Mouse (Mus musculus) cortical plate, adult 2 months (tissue): ENCODE data around the gene Klhl7.

ENCODE experiments used
- CTCF ChIP-seq: fragments of 200-500 bp; IDR thresholded peaks from 2 replicates; pipeline ENCODE4 v1.5.1; 2011; ENCODE audit warnings: mild to moderate bottlenecking, control low read depth, low read length; ENCODE audit not compliant: insufficient read depth; ENCODE audit errors: extremely low read depth
- POLR2A ChIP-seq: fragments of 200-500 bp; IDR thresholded peaks from 2 replicates; pipeline ENCODE4 v1.6.1; 2011; ENCODE audit warnings: mild to moderate bottlenecking, low read length, control low read depth; ENCODE audit not compliant: insufficient read depth; ENCODE audit errors: extremely low read depth

DNA sequence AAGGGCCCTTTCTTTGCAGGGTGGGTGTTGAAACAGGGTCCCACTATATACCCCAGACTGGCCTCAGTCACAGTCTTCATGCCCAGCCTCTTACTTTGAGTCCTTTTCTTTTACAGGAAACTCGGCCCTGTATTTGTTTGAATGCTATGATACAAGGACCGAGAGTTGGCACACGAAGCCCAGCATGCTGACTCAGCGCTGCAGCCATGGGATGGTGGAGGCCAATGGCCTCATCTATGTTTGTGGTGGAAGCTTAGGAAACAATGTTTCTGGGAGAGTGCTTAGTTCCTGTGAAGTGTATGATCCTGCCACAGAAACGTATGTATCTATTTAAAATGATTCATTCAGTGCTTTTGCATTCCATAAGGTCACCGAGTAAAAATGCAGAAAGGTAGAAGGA lies 56.4 kb downstream of the Klhl7 start:
- TF ChIP-seq CTCF = no peak
- TF ChIP-seq POLR2A = no peak
